Mouse (Mus musculus) ES-Bruce4 (cell line): ENCODE measurements around the gene Rps12. TPM values are rescaled to one million over a fixed set of nuclear protein-coding genes. Genes with fewer than 3 reads are reported as not detected.

ENCODE experiments used
- H3K27ac ChIP-seq: 2 replicates; pipeline ENCODE4 v1.5.1; 2012; ENCODE audit warnings: low read length, inconsistent platforms; ENCODE audit not compliant: insufficient read depth
- H3K27me3 ChIP-seq: 2 replicates; pipeline ENCODE4 v1.6.1; 2012; ENCODE audit warnings: mild to moderate bottlenecking, low read length, inconsistent platforms; ENCODE audit not compliant: control insufficient read depth, poor library complexity, insufficient read depth, severe bottlenecking
- H3K36me3 ChIP-seq: 2 replicates; pipeline ENCODE4 v1.6.1; 2012; ENCODE audit warnings: inconsistent platforms, mild to moderate bottlenecking, low read length, moderate library complexity; ENCODE audit not compliant: control insufficient read depth, poor library complexity, insufficient read depth, severe bottlenecking
- H3K4me1 ChIP-seq: one replicate; pipeline ENCODE4 v1.8.1; 2011; ENCODE audit warnings: low read length; ENCODE audit not compliant: control insufficient read depth, insufficient read depth
- H3K4me3 ChIP-seq: 2 replicates; pipeline ENCODE4 v1.5.1; 2011; ENCODE audit warnings: low read depth, mild to moderate bottlenecking, low read length
- H3K9ac ChIP-seq: 2 replicates; pipeline ENCODE4 v1.6.1; 2012; ENCODE audit warnings: low read depth, mild to moderate bottlenecking, inconsistent platforms; ENCODE audit not compliant: poor library complexity, severe bottlenecking
- H3K9me3 ChIP-seq: replicated peaks from 2 replicates; pipeline ENCODE4 v1.6.1; 2012; ENCODE audit warnings: mild to moderate bottlenecking, low read length, inconsistent platforms; ENCODE audit not compliant: control insufficient read depth, poor library complexity, insufficient read depth, severe bottlenecking
- CTCF ChIP-seq: IDR thresholded peaks from one replicate; pipeline ENCODE4 v1.8.1; 2011; ENCODE audit warnings: low read depth, low read length
- EP300 ChIP-seq: IDR thresholded peaks from 2 replicates; pipeline ENCODE4 v1.6.1; 2011; ENCODE audit warnings: low read depth, low read length; ENCODE audit not compliant: insufficient read depth
- POLR2A ChIP-seq: IDR thresholded peaks from one replicate; pipeline ENCODE4 v1.8.1; 2011; ENCODE audit warnings: low read length; ENCODE audit not compliant: insufficient read depth
- polyA plus RNA-seq: library from polyadenylated mRNA; stranded (reverse); fragments of >200 nt; gene quantifications from 2 replicates; pipeline ENCODE4 v1.2.4, GENCODE M21; 2011; ENCODE audit warnings: low read depth; ENCODE audit not compliant: missing spikeins, insufficient read depth, insufficient read length

The Rps12 gene
- polyA plus RNA-seq, 1 experiment, result 316 TPM

- no peaks in the 10 kb centered on the region for H3K36me3 ChIP-seq
- H3K4me1 ChIP-seq, result peaks cover 6% of the 10 kb centered on the region
- H3K9me3 ChIP-seq, result no peaks in the 10 kb centered on the region
- no peak overlapping the region for H3K27ac ChIP-seq
- no peak overlapping the region for H3K9ac ChIP-seq
- no peaks in the 10 kb centered on the region for H3K27me3 ChIP-seq
- TF ChIP-seq POLR2A (no peak), EP300 (no peak), CTCF (no peak)
- no peak overlapping the region for H3K4me3 ChIP-seq
These were observed 15.8 kb upstream of the Rps12 start for GRCm38 (mm10) chr10:23802911-23803310.

GRCm38 (mm10) chr10:23799933-23800332 is 12.9 kb upstream of the Rps12 start:
- H3K4me1 ChIP-seq, result peaks cover 2% of the 10 kb centered on the region
- no peaks in the 10 kb centered on the region for H3K9me3 ChIP-seq
- no peak overlapping the region for H3K27ac ChIP-seq
- no peak overlapping the region for H3K9ac ChIP-seq
- no peaks in the 10 kb centered on the region for H3K36me3 ChIP-seq
- H3K27me3 ChIP-seq, result no peaks in the 10 kb centered on the region
- TF ChIP-seq POLR2A, result no peak
- no peak for TF ChIP-seq EP300
- no peak for TF ChIP-seq CTCF
- no peak overlapping the region for H3K4me3 ChIP-seq

- H3K27ac ChIP-seq, result no peak overlapping the region
- no peak overlapping the region for H3K9ac ChIP-seq
- no peaks in the 10 kb centered on the region for H3K36me3 ChIP-seq
- no peak for TF ChIP-seq POLR2A
- TF ChIP-seq EP300, result no peak
- no peak for TF ChIP-seq CTCF
- H3K9me3 ChIP-seq, result no peaks in the 10 kb centered on the region
- H3K4me3 ChIP-seq, result no peak overlapping the region
- H3K4me1 ChIP-seq, result no peaks in the 10 kb centered on the region
- no peaks in the 10 kb centered on the region for H3K27me3 ChIP-seq
These were observed 11.1 kb upstream of the Rps12 start for GRCm38 (mm10) chr10:23798142-23798541.

GRCm38 (mm10) chr10:23797606-23798005 is 10.5 kb upstream of the Rps12 start:
- TF ChIP-seq POLR2A (no peak), EP300 (no peak), CTCF (no peak)
- Histone ChIP-seq H3K4me1 (no peaks in the 10 kb centered on the region), H3K9ac (0 out of 2 replicates have a peak overlapping the region, but pooled peaks have one; percentile 68), H3K36me3 (no peaks in the 10 kb centered on the region), H3K4me3 (no peak overlapping the region), H3K9me3 (no peaks in the 10 kb centered on the region), H3K27me3 (no peaks in the 10 kb centered on the region), H3K27ac (no peak overlapping the region)

GRCm38 (mm10) chr10:23796551-23797503 is 9.8 kb upstream of the Rps12 start, which contains the start of gene Slc18b1:
Slc18b1 (plus strand) TSS chr10:23796986.
- Histone ChIP-seq H3K27ac (no peak within 1 kb of the TSS), H3K27me3 (no peaks in the 10 kb centered on the region), H3K4me3 (peak within 1 kb of the TSS; percentile 73), H3K36me3 (no peaks in the 10 kb centered on the region), H3K4me1 (no peaks in the 10 kb centered on the region), H3K9ac (peak within 1 kb of the TSS; percentile 68), H3K9me3 (no peaks in the 10 kb centered on the region)
- TF ChIP-seq POLR2A (no peak), EP300 (no peak), CTCF (no peak)

- TF ChIP-seq CTCF, result no peak
- no peaks in the 10 kb centered on the region for H3K36me3 ChIP-seq
- H3K27me3 ChIP-seq, result no peaks in the 10 kb centered on the region
- no peak overlapping the region for H3K4me3 ChIP-seq
- H3K9me3 ChIP-seq, result no peaks in the 10 kb centered on the region
- H3K4me1 ChIP-seq, result no peaks in the 10 kb centered on the region
- H3K27ac ChIP-seq, result no peak overlapping the region
- peak overlapping the region; percentile 68; the same call in 1 of the 2 replicates for H3K9ac ChIP-seq
These were observed 8.9 kb upstream of the Rps12 start for GRCm38 (mm10) chr10:23795871-23796520.
